Mouse (Mus musculus) cerebellum, adult 2 months (tissue): ENCODE data around the gene Scrn1.

Experiments used
- CTCF ChIP-seq: fragments of 200-500 bp; IDR thresholded peaks from 2 replicates; pipeline ENCODE4 v1.5.1; 2011; ENCODE audit warnings: low read depth, mild to moderate bottlenecking, control low read depth, low read length, moderate library complexity, borderline replicate concordance; ENCODE audit not compliant: insufficient read depth
- POLR2A ChIP-seq: fragments of 200-500 bp; IDR thresholded peaks from 2 replicates; pipeline ENCODE4 v1.6.1; 2011; ENCODE audit warnings: low read length, control low read depth, borderline replicate concordance; ENCODE audit not compliant: insufficient read depth

DNA sequence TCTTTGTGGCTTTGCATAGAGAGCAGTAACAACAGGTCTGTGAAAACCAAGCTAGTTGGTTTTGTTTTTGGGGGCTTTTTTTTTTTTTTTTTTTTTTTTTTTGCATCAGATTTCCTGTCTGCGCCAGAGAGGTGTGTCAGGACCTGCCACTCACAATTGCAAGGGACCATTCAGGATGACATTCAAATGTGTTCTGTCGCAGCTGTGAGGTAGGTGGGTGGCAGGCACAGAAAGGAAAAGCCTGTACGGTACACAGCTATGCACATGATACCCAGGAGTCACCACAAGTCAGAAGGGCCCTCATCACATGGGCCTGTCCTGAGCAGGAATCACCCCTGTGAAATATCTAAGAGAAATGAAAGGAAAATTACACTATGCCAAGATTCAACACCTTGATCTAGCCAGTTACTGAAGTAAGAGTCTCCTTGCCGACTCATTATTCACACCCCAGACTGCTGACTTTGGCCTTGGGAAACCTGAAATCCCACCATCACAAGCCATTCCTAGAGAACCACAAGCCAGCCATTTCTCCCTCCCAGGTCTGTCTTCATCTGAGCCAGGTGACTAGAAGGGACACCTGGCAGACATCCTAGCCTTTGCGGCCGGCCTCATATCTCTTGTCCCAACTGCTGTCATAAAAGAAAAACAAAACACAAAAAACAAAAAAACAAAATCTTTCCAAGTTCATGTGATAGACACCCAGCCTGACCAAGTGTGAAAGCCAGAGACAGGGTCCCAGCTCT is 105.9 kb downstream of the Scrn1 start:
- TF ChIP-seq POLR2A: no peak
- TF ChIP-seq CTCF: no peak
